Mouse (Mus musculus): ENCODE data around the gene Trpm8. TPM values are rescaled to one million over a fixed set of nuclear protein-coding genes. Genes with fewer than 3 reads are reported as not detected.

Gene Trpm8
- polyA plus RNA-seq, 1 experiment from 2014 or later, result not detected

GRCm38 (mm10) chr1:88357458-88358090, 80.1 kb downstream of the Trpm8 start:
- Histone ChIP-seq H3K36me3 (ENCODE audit: control insufficient read depth, insufficient read depth) (no peaks in the 10 kb centered on the region), H3K4me3 (ENCODE audit: low read depth, low read length) (no peak overlapping the region), H3K27me3 (ENCODE audit: control insufficient read depth, insufficient read depth, low read depth, low read length) (no peaks in the 10 kb centered on the region), H3K9ac (ENCODE audit: low read depth, low read length) (no peak overlapping the region), H3K27ac (ENCODE audit: low read length) (no peak overlapping the region), H3K4me1 (ENCODE audit: control insufficient read depth, low read depth, low read length) (no peaks in the 10 kb centered on the region), H3K4me2 (ENCODE audit: low read depth, low read length) (no peak overlapping the region), H3K9me3 (replicated peaks; ENCODE audit: control insufficient read depth, low read length) (no peaks in the 10 kb centered on the region)
- 57% methylated on average over 6 of the region's 6 CpGs for WGBS (ENCODE audit: insufficient replicate concordance)
- ATAC-seq (ENCODE audit: low read depth), result peak; percentile 21; the same call in 1 of the 2 replicates

- Histone ChIP-seq H3K27me3 (ENCODE audit: control insufficient read depth, insufficient read depth, low read depth, low read length) (no peaks in the 10 kb centered on the region), H3K9me3 (replicated peaks; ENCODE audit: control insufficient read depth, low read length) (no peaks in the 10 kb centered on the region)
- no peak for ATAC-seq (ENCODE audit: low read depth)
Measured at GRCm38 (mm10) chr1:88358102-88358654, 80.7 kb downstream of the Trpm8 start.

GRCm38 (mm10) chr1:88361085-88361484, 83.6 kb downstream of the Trpm8 start:
- Histone ChIP-seq H3K4me1 (ENCODE audit: control insufficient read depth, low read depth, low read length) (no peaks in the 10 kb centered on the region), H3K9me3 (replicated peaks; ENCODE audit: control insufficient read depth, low read length) (no peaks in the 10 kb centered on the region), H3K4me2 (ENCODE audit: low read depth, low read length) (no peak overlapping the region), H3K9ac (ENCODE audit: low read depth, low read length) (no peak overlapping the region), H3K36me3 (ENCODE audit: control insufficient read depth, insufficient read depth) (no peaks in the 10 kb centered on the region), H3K27ac (ENCODE audit: low read length) (no peak overlapping the region), H3K4me3 (ENCODE audit: low read depth, low read length) (no peak overlapping the region), H3K27me3 (ENCODE audit: control insufficient read depth, insufficient read depth, low read depth, low read length) (no peaks in the 10 kb centered on the region)
- ATAC-seq (ENCODE audit: low read depth), result no peak
- WGBS (ENCODE audit: insufficient replicate concordance), result 57% methylated on average over 4 of the region's 4 CpGs

More at GRCm38 (mm10) chr1:88358102-88358654, 80.7 kb downstream of the Trpm8 start:
- Histone ChIP-seq H3K4me3 (ENCODE audit: low read depth, low read length) (no peak overlapping the region), H3K9ac (ENCODE audit: low read depth, low read length) (no peak overlapping the region), H3K36me3 (ENCODE audit: control insufficient read depth, insufficient read depth) (no peaks in the 10 kb centered on the region), H3K4me1 (ENCODE audit: control insufficient read depth, low read depth, low read length) (no peaks in the 10 kb centered on the region), H3K27ac (ENCODE audit: low read length) (no peak overlapping the region), H3K4me2 (ENCODE audit: low read depth, low read length) (no peak overlapping the region)
- WGBS (ENCODE audit: insufficient replicate concordance), result 61% methylated on average over 7 of the region's 7 CpGs

GRCm38 (mm10) chr1:88366881-88367644, 89.6 kb downstream of the Trpm8 start:
- no peaks in the 10 kb centered on the region for H3K36me3 ChIP-seq (ENCODE audit: control insufficient read depth, insufficient read depth)
- no peaks in the 10 kb centered on the region for H3K4me1 ChIP-seq (ENCODE audit: control insufficient read depth, low read depth, low read length)
- no peak overlapping the region for H3K4me3 ChIP-seq (ENCODE audit: low read depth, low read length)
- no peak overlapping the region for H3K9ac ChIP-seq (ENCODE audit: low read depth, low read length)
- H3K27me3 ChIP-seq (ENCODE audit: control insufficient read depth, insufficient read depth, low read depth, low read length), result no peaks in the 10 kb centered on the region
- no peak for ATAC-seq (ENCODE audit: low read depth)
- H3K27ac ChIP-seq (ENCODE audit: low read length), result no peak overlapping the region
- 60% methylated on average over 11 of the region's 11 CpGs for WGBS (ENCODE audit: insufficient replicate concordance)
- no peak overlapping the region for H3K4me2 ChIP-seq (ENCODE audit: low read depth, low read length)
- H3K9me3 ChIP-seq (replicated peaks; ENCODE audit: control insufficient read depth, low read length), result no peaks in the 10 kb centered on the region

GRCm38 (mm10) chr1:88378446-88378845, 101.0 kb downstream of the Trpm8 start:
- no peaks in the 10 kb centered on the region for H3K27me3 ChIP-seq (ENCODE audit: control insufficient read depth, insufficient read depth, low read depth, low read length)
- no peaks in the 10 kb centered on the region for H3K36me3 ChIP-seq (ENCODE audit: control insufficient read depth, insufficient read depth)
- no peak overlapping the region for H3K4me3 ChIP-seq (ENCODE audit: low read depth, low read length)
- H3K9me3 ChIP-seq (replicated peaks; ENCODE audit: control insufficient read depth, low read length), result no peaks in the 10 kb centered on the region
- no peak for ATAC-seq (ENCODE audit: low read depth)
- H3K27ac ChIP-seq (ENCODE audit: low read length), result no peak overlapping the region
- WGBS (ENCODE audit: insufficient replicate concordance), result 78% methylated on average over 1 of the region's 1 CpGs
- H3K9ac ChIP-seq (ENCODE audit: low read depth, low read length), result no peak overlapping the region
- H3K4me2 ChIP-seq (ENCODE audit: low read depth, low read length), result no peak overlapping the region
- H3K4me1 ChIP-seq (ENCODE audit: control insufficient read depth, low read depth, low read length), result no peaks in the 10 kb centered on the region

- WGBS (ENCODE audit: insufficient replicate concordance), result 55% methylated on average over 4 of the region's 4 CpGs
Measured at GRCm38 (mm10) chr1:88391632-88392031, 114.2 kb downstream of the Trpm8 start.

GRCm38 (mm10) chr1:88393321-88393720, 115.9 kb downstream of the Trpm8 start:
- Histone ChIP-seq H3K4me3 (ENCODE audit: low read depth, low read length) (no peak overlapping the region), H3K4me2 (ENCODE audit: low read depth, low read length) (no peak overlapping the region), H3K9me3 (replicated peaks; ENCODE audit: control insufficient read depth, low read length) (no peaks in the 10 kb centered on the region), H3K27me3 (ENCODE audit: control insufficient read depth, insufficient read depth, low read depth, low read length) (no peaks in the 10 kb centered on the region), H3K27ac (ENCODE audit: low read length) (no peak overlapping the region), H3K9ac (ENCODE audit: low read depth, low read length) (no peak overlapping the region), H3K36me3 (ENCODE audit: control insufficient read depth, insufficient read depth) (no peaks in the 10 kb centered on the region), H3K4me1 (ENCODE audit: control insufficient read depth, low read depth, low read length) (no peaks in the 10 kb centered on the region)
- WGBS (ENCODE audit: insufficient replicate concordance), result 48% methylated on average over 5 of the region's 5 CpGs
- 0 out of 2 replicates have a peak, but pooled peaks have one; percentile 27 for ATAC-seq (ENCODE audit: low read depth)

More at GRCm38 (mm10) chr1:88391632-88392031, 114.2 kb downstream of the Trpm8 start:
- Histone ChIP-seq H3K4me2 (ENCODE audit: low read depth, low read length) (no peak overlapping the region), H3K9ac (ENCODE audit: low read depth, low read length) (no peak overlapping the region), H3K9me3 (replicated peaks; ENCODE audit: control insufficient read depth, low read length) (no peaks in the 10 kb centered on the region), H3K36me3 (ENCODE audit: control insufficient read depth, insufficient read depth) (no peaks in the 10 kb centered on the region), H3K4me3 (ENCODE audit: low read depth, low read length) (no peak overlapping the region), H3K4me1 (ENCODE audit: control insufficient read depth, low read depth, low read length) (no peaks in the 10 kb centered on the region), H3K27me3 (ENCODE audit: control insufficient read depth, insufficient read depth, low read depth, low read length) (no peaks in the 10 kb centered on the region), H3K27ac (ENCODE audit: low read length) (no peak overlapping the region)
- ATAC-seq (ENCODE audit: low read depth), result no peak

GRCm38 (mm10) chr1:88403378-88403777, 125.9 kb downstream of the Trpm8 start:
- Histone ChIP-seq H3K9me3 (replicated peaks; ENCODE audit: control insufficient read depth, low read length) (no peaks in the 10 kb centered on the region), H3K27ac (ENCODE audit: low read length) (no peak overlapping the region), H3K4me1 (ENCODE audit: control insufficient read depth, low read depth, low read length) (no peaks in the 10 kb centered on the region), H3K9ac (ENCODE audit: low read depth, low read length) (no peak overlapping the region), H3K4me2 (ENCODE audit: low read depth, low read length) (no peak overlapping the region), H3K27me3 (ENCODE audit: control insufficient read depth, insufficient read depth, low read depth, low read length) (no peaks in the 10 kb centered on the region), H3K36me3 (ENCODE audit: control insufficient read depth, insufficient read depth) (no peaks in the 10 kb centered on the region), H3K4me3 (ENCODE audit: low read depth, low read length) (no peak overlapping the region)
- WGBS (ENCODE audit: insufficient replicate concordance), result 53% methylated on average over 3 of the region's 3 CpGs
- ATAC-seq (ENCODE audit: low read depth), result no peak
